Mouse (Mus musculus) liver, embryonic 13.5 days (tissue): Measurements from ENCODE around the gene Unk. TPM values are rescaled to one million over a fixed set of nuclear protein-coding genes. Genes with fewer than 3 reads are reported as not detected.
A peak's percentile ranks its signal among the peaks of the same experiment; 100 is the strongest.
"Not testable (repeated sequence)": the region's sequence is repeated elsewhere in the genome, so short reads cannot be mapped to it uniquely, and the experiment has no call there.

ENCODE experiments used
- ATAC-seq: fragments of 200-750 bp; cut with Nextera tagmentation; 2 replicates; pipeline ENCODE4 v1.8.0; 2017; ENCODE audit warnings: low read depth, mild to moderate bottlenecking, moderate number of reproducible peaks, moderate library complexity
- DNase-seq: peaks from one replicate; pipeline ENCODE4 v3.0.0; 2022
- H3K27ac ChIP-seq: fragments of 300-500 bp; sonication (generic); 2 replicates; pipeline ENCODE4 v1.5.1; 2015; ENCODE audit warnings: moderate library complexity, mild to moderate bottlenecking, inconsistent platforms
- H3K27me3 ChIP-seq: fragments of 300-500 bp; sonication (generic); 2 replicates; pipeline ENCODE4 v1.6.1; 2015; ENCODE audit warnings: mild to moderate bottlenecking, inconsistent platforms
- H3K36me3 ChIP-seq: fragments of 300-500 bp; sonication (generic); 2 replicates; pipeline ENCODE4 v1.6.1; 2015; ENCODE audit warnings: mild to moderate bottlenecking, inconsistent platforms
- H3K4me1 ChIP-seq: fragments of 300-500 bp; sonication (generic); replicated peaks from 2 replicates; pipeline ENCODE4 v1.6.1; 2015; ENCODE audit warnings: inconsistent platforms
- H3K4me2 ChIP-seq: fragments of 300-500 bp; sonication (generic); 2 replicates; pipeline ENCODE4 v1.6.1; 2015; ENCODE audit warnings: inconsistent platforms, mild to moderate bottlenecking, moderate library complexity
- H3K4me3 ChIP-seq: fragments of 300-500 bp; sonication (generic); replicated peaks from 2 replicates; pipeline ENCODE4 v1.5.1; 2015; ENCODE audit warnings: mild to moderate bottlenecking, inconsistent platforms
- H3K9ac ChIP-seq: fragments of 300-500 bp; sonication (generic); 2 replicates; pipeline ENCODE4 v1.6.1; 2015; ENCODE audit warnings: mild to moderate bottlenecking, inconsistent platforms
- H3K9me3 ChIP-seq: fragments of 300-500 bp; sonication (generic); replicated peaks from 2 replicates; pipeline ENCODE4 v1.6.1; 2016; ENCODE audit warnings: inconsistent platforms
- WGBS: fragments of 180-500 bp; shearing (Covaris S2); methylation state at CpG from one replicate; pipeline ENCODE4 v1.1.7; 2015; ENCODE audit not compliant: insufficient replicate concordance; 5-methylcytosine and 5-hydroxymethylcytosine counted together
- polyA plus RNA-seq: library from polyadenylated mRNA; unstranded; fragments of >200 nt; fragmentation: Nextera tagmentation; extraction: Ambion mirVana; gene quantifications from 2 replicates; pipeline ENCODE4 v1.2.1, GENCODE M21; 2015

Gene Unk
- polyA plus RNA-seq, 1 experiment from 2014 or later, result 9.8 TPM

DNA sequence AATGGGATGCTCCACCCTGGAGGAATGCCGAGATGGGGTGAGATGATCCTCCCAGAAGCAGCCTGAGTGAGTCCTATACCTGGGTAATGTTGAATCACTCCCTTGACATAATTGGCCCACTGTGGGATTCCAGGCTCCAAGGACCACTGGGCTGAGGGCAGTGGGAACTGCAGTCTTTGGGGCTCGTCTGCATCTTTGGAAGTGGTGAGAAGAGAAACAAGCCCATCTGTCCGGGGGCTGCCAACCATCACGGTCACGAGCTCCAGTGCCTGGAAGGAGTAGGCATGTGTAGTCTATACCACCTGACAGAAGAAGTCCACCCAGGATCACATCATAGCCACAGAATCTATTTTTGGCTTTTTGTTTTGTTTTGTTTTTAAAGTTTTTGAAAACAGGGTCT, 19.2 kb upstream of the Unk start:
- Histone ChIP-seq H3K4me1 (peaks cover 52% of the 10 kb centered on the region), H3K4me3 (peak overlapping the region; percentile 71; the same call in 1 of the 2 replicates), H3K27ac (peak overlapping the region; percentile 83), H3K4me2 (peak overlapping the region; percentile 96), H3K27me3 (peaks cover 14% of the 10 kb centered on the region; the same call in 1 of the 2 replicates), H3K36me3 (peaks cover 43% of the 10 kb centered on the region), H3K9ac (no peak overlapping the region), H3K9me3 (no peaks in the 10 kb centered on the region)
- DNase-seq (no peak), ATAC-seq (no peak)
- WGBS, result 77% methylated on average over 5 of the region's 5 CpGs

DNA sequence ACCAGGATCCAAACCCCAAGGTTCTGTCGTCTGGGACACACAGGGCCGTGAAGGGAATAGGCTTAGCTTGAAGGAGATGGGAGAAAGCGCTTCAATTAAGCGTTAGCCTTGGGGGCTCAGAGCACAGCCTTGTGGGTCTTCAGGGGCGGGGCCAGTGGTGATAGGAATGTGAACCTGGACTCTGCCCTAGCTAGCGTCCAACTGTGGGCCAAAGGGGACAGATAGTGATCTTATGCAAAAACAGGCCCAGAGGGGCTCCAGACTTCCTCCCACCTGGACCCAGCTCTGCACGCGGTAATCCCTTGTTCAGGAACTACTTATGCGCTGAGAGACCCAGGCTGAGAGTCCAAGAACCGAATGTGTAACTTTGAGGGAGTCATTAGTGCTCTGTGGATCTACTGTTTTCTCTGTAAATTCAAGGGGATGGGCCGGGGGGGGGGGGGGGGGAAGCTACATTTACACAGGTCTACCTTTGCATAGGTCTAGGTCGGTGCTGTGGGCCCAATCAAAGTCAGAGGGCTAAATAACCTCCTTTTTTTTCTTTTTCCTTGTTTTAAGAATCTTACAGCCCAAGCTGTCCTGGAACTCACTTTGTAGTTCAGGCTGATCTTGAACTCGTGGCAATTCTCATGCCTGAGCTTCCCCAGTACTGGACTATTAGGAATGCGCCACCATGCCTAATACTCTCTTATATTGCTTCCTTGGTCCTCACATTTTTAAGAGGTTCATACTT, 18.4 kb upstream of the Unk start:
- Histone ChIP-seq H3K27ac (peak overlapping the region; percentile 83), H3K36me3 (peaks cover 42% of the 10 kb centered on the region), H3K4me1 (peaks cover 44% of the 10 kb centered on the region), H3K9me3 (no peaks in the 10 kb centered on the region), H3K4me3 (peak overlapping the region; percentile 71), H3K9ac (peak overlapping the region; percentile 86), H3K27me3 (peaks cover 14% of the 10 kb centered on the region; the same call in 1 of the 2 replicates), H3K4me2 (peak overlapping the region; percentile 96)
- WGBS, result 18% methylated on average over 14 of the region's 14 CpGs
- ATAC-seq, result 0 out of 2 replicates have a peak, but pooled peaks have one; percentile 15
- DNase-seq, result no peak

DNA sequence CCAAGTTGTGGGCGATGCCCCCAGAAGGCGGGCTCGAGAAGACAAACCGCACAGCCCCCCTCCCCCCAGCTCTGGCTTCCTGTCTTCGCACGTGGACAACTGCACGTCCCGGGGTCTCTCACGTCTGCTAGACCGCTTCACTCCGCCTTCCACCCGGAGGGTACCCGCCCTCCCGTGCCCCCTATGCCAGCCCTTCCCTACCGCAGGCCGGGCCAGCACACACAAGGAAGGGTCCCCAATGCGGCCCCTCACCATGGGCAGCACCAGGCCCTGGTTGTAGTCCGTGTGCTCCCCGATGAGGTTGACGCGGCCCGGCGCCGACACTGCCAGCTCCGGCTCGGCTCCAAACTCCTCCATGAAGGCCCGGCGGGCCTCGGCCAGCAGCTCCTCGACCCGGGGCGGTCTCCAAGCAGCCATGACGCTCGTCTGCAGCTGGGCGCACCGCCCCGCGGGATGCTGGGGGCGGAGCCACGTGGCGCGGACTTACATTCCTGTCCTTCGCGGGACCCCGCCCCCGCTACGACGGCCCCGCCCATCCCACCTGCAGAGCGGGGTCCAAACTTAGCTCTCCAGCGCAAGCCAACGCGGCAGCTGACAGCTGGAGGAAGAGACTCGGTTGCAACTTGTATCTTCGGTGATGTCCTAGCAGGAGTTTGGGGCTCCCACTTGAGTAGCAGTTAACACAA, 17.7 kb upstream of the Unk start, which contains the start of gene Galk1:
Gene Galk1, minus strand, starts transcription at position 458 of the 686 bp plus-strand sequence.
- Histone ChIP-seq H3K4me2 (peak within 1 kb of the TSS; percentile 96), H3K9me3 (no peaks in the 10 kb centered on the region), H3K4me3 (peak within 1 kb of the TSS; percentile 71), H3K4me1 (peaks cover 42% of the 10 kb centered on the region), H3K36me3 (peaks cover 35% of the 10 kb centered on the region), H3K9ac (peak within 1 kb of the TSS; percentile 86), H3K27me3 (peaks cover 14% of the 10 kb centered on the region; the same call in 1 of the 2 replicates), H3K27ac (peak within 1 kb of the TSS; percentile 83)
- WGBS, result under 1% methylated on average over 55 of the region's 55 CpGs
- DNase-seq (peak; percentile 86), ATAC-seq (peak; percentile 85)

DNA sequence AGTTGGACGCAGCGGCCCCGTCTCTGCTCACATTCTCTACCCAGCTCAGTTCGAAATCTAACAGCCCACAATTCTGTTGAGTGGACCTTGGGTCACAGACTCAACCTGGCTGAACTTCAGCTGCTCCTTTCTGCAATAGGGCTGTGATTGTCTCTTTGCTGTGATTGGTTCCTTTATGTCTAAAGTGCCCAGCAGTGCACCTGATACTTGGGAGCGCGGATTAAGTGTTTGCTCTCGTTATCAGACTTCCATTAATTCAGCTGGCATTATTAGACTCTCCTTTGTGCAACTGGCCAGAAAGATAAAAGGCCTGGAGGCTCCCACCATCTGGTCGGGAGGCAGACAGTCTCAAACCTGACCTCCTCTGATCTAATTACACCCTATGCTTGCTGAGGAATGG, 15.3 kb upstream of the Unk start:
- Histone ChIP-seq H3K4me2 (no peak overlapping the region), H3K4me1 (peaks cover 42% of the 10 kb centered on the region), H3K27me3 (peaks cover 14% of the 10 kb centered on the region; the same call in 1 of the 2 replicates), H3K4me3 (no peak overlapping the region), H3K36me3 (peaks cover 12% of the 10 kb centered on the region; the same call in 1 of the 2 replicates), H3K27ac (no peak overlapping the region), H3K9me3 (no peaks in the 10 kb centered on the region), H3K9ac (no peak overlapping the region)
- 43% methylated on average over 8 of the region's 8 CpGs for WGBS
- DNase-seq (no peak), ATAC-seq (0 out of 2 replicates have a peak, but pooled peaks have one; percentile 8)

DNA sequence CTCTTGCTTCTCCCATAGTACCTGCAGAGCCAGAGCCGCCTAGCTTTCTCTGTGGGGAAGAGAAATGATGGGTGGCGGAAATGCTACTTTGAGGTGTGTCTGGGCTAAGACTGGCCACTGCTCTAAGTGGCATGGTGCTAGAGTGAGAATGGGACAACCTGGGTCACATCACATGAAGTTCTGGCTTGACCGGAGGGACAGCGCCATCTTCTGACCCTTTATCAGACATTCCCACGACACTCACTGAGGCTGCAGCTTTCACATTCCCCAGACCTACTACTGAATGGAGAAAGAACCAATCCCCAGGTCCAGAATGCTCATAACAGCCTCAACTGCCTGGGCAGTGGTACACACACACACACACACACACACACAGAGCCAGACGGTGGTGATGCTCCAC, 12.0 kb upstream of the Unk start:
- Histone ChIP-seq H3K27me3 (peaks cover 9% of the 10 kb centered on the region; the same call in 1 of the 2 replicates), H3K4me2 (no peak overlapping the region), H3K9me3 (no peaks in the 10 kb centered on the region), H3K4me3 (no peak overlapping the region), H3K4me1 (peaks cover 21% of the 10 kb centered on the region), H3K9ac (no peak overlapping the region), H3K27ac (no peak overlapping the region), H3K36me3 (peaks cover 17% of the 10 kb centered on the region)
- WGBS, result 31% methylated on average over 6 of the region's 6 CpGs
- ATAC-seq (no peak), DNase-seq (no peak)

DNA sequence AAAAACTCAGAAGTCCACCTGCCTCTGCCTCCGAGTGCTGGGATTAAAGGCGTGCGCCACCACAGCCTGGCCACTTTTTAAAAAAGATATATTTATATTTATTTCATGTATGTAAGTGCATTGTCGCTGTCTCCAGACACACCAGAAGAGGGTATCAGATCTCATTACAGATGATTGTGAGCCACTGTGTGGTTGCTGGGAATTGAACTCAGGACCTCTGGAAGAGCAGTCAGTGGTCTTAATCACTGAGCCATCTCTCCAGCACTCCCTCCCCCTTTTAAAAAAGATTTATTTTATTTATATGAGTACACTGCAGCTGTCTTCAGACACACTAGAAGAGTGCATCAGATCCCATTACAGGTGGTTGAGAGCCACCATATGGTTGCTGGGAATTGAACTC, 11.3 kb upstream of the Unk start:
- ATAC-seq, H3K9me3 ChIP-seq, H3K4me3 ChIP-seq, H3K9ac ChIP-seq, H3K27me3 ChIP-seq, H3K4me2 ChIP-seq, H3K27ac ChIP-seq, DNase-seq: not testable (repeated sequence)
- peaks cover 21% of the 10 kb centered on the region for H3K36me3 ChIP-seq
- peaks cover 20% of the 10 kb centered on the region for H3K4me1 ChIP-seq
- 94% methylated on average over 4 of the region's 4 CpGs for WGBS

DNA sequence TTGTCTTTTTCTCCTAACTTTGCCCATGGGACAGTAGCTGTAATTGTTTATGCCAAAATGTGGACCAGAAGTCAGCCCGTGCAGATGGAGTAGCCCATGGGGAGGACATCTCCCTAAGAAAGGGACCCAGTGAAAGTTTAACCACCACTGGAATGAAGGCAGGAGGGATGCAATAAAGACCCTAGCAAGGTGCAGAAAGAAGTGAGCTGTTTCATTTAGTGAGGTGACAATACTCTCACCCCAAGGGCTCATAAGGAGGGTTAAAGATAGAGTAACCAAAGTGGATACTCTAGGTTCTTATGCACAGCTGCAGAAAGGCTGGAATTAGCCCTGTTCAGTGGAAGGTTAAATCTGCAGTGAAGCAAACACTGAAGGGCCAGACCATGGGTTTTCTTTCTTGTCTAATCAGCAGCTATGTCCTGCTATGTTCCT, 10.7 kb upstream of the Unk start:
- H3K4me2 ChIP-seq, result no peak overlapping the region
- no peaks in the 10 kb centered on the region for H3K9me3 ChIP-seq
- 68% methylated on average over 1 of the region's 1 CpGs for WGBS
- peaks cover 21% of the 10 kb centered on the region for H3K36me3 ChIP-seq
- no peak overlapping the region; the same call in none of the 2 replicates for H3K27ac ChIP-seq
- ATAC-seq (no peak), DNase-seq (no peak)
- peaks cover 20% of the 10 kb centered on the region for H3K4me1 ChIP-seq
- no peak overlapping the region for H3K4me3 ChIP-seq
- H3K27me3 ChIP-seq, result peaks cover 2% of the 10 kb centered on the region; the same call in 1 of the 2 replicates
- H3K9ac ChIP-seq, result no peak overlapping the region

DNA sequence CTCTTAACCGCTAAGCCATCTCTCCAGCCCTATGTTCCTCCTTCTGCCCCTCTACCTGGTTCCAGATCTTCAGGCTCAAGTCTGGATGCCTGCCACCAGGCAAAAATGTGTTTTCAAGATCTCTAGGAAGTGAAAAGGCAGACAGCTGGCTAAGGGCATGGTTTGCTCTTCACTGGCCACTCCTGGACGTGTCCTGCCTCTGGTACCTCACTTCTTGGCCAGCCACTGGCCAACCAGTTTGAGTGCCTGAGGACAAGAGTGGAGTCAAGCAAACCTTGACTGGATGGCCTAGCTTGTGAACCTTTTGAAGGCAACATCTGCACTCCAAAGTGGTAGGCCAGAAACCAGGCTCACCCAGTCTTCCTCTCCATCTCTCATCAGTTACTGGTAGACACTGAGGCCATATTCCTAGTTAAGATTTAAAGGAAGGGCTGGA, 10.1 kb upstream of the Unk start:
- peak overlapping the region; percentile 64 for H3K27ac ChIP-seq
- no peak for DNase-seq
- no peak overlapping the region for H3K4me3 ChIP-seq
- no peak overlapping the region; the same call in 1 of the 2 replicates for H3K9ac ChIP-seq
- H3K4me1 ChIP-seq, result peaks cover 15% of the 10 kb centered on the region
- no peak overlapping the region for H3K4me2 ChIP-seq
- H3K9me3 ChIP-seq, result no peaks in the 10 kb centered on the region
- WGBS, result 86% methylated on average over 2 of the region's 2 CpGs
- H3K27me3 ChIP-seq, result 0 out of 2 replicates have a peak, but pooled peaks cover 2% of the 10 kb centered on the region
- ATAC-seq, result no peak
- peaks cover 21% of the 10 kb centered on the region for H3K36me3 ChIP-seq

DNA sequence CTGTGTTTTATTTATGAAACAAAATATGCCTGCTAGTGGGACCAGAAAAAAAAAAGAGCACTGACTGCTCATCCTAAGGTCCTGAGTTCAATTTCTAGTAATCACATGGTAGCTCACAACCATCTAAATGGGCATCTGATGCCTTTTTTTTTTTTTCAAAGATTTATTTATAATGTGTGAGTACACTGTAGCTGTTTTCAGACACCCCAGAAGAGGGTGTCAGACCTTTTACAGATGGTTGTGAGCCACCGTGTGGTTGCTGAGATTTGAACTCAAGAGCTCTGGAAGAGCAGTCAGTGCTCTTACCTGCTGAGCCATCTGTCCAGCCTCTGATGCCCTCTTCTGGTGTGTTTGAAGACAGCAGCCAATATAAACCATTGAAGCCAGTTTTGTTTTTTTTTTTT, 9.6 kb upstream of the Unk start:
- H3K27me3 ChIP-seq, result no peaks in the 10 kb centered on the region
- no peak for DNase-seq
- H3K9ac ChIP-seq, result no peak overlapping the region
- peaks cover 21% of the 10 kb centered on the region for H3K36me3 ChIP-seq
- peak overlapping the region; percentile 64 for H3K27ac ChIP-seq
- peaks cover 15% of the 10 kb centered on the region for H3K4me1 ChIP-seq
- H3K4me2 ChIP-seq, result no peak overlapping the region
- H3K4me3 ChIP-seq, result no peak overlapping the region
- WGBS, result 17% methylated on average over 1 of the region's 1 CpGs
- no peaks in the 10 kb centered on the region for H3K9me3 ChIP-seq
- no peak for ATAC-seq

DNA sequence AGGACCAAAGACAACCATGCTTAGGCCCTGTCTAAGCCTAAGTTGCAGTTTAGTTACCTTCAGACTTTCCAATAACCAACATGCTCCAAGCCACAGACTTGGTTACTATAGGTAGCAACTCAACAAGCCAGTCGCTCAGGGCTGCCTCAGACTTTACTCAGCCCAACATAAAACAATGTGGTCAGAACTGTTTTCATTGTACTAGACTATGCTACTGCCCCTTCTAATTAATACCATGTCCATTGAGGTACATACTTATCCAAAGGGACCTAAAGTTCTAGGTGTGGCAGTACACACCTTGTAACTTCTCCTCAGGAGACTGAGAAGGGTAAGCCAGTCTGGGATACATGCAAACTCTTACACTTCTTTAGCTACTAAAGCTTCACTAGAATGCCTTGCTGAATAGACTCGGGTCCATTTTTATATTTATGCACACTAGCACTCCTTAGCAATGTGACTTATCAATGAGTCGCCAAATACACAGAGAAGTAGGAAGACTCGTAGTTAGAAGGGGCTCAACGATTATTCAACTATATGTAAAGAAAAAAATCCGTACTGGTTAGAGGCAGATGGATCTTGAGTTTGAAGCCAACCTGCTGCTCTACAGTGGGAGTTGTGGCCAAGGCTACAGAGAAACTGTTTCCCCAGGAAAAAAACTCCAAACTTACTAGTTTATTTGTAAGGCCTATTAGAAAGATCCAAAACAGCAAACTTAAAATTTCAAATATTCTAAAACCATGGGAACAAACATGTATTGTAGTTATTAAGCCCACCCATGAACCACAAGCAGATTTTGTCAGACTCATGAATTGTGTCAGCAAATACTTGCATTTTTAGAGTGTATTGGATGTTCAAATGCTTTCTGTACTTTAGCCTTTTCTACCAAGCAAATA, 8.5 kb upstream of the Unk start:
- 59% methylated on average over 6 of the region's 6 CpGs for WGBS
- ATAC-seq, result no peak
- H3K27me3 ChIP-seq, result no peaks in the 10 kb centered on the region
- peak overlapping the region; percentile 19; the same call in 1 of the 2 replicates for H3K27ac ChIP-seq
- peak overlapping the region; percentile 100 for H3K4me3 ChIP-seq
- no peak for DNase-seq
- peaks cover 21% of the 10 kb centered on the region for H3K36me3 ChIP-seq
- peaks cover 12% of the 10 kb centered on the region for H3K4me1 ChIP-seq
- H3K9ac ChIP-seq, result peak overlapping the region; percentile 12; the same call in 1 of the 2 replicates
- no peaks in the 10 kb centered on the region for H3K9me3 ChIP-seq
- H3K4me2 ChIP-seq, result peak overlapping the region; percentile 2; the same call in 1 of the 2 replicates
